Mouse (Mus musculus) olfactory bulb, adult 2 months (tissue): ENCODE results near the gene Rab4b. TPM values are rescaled to one million over a fixed set of nuclear protein-coding genes. Genes with fewer than 3 reads are reported as not detected.

ENCODE experiments used
- H3K27ac ChIP-seq: fragments of 200-500 bp; 2 replicates; pipeline ENCODE4 v1.5.1; 2012; ENCODE audit warnings: low read depth, low read length; ENCODE audit not compliant: insufficient read depth
- H3K4me1 ChIP-seq: fragments of 200-500 bp; 2 replicates; pipeline ENCODE4 v1.6.1; 2012; ENCODE audit warnings: low read length; ENCODE audit not compliant: control insufficient read depth, insufficient read depth
- H3K4me3 ChIP-seq: fragments of 200-500 bp; 2 replicates; pipeline ENCODE4 v1.5.1; 2012; ENCODE audit warnings: mild to moderate bottlenecking, low read depth, low read length, moderate library complexity; ENCODE audit not compliant: insufficient read depth
- CTCF ChIP-seq: fragments of 200-500 bp; IDR thresholded peaks from 2 replicates; pipeline ENCODE4 v1.5.1; 2012; ENCODE audit warnings: low read depth, mild to moderate bottlenecking, low read length, moderate library complexity; ENCODE audit not compliant: insufficient read depth
- POLR2A ChIP-seq: fragments of 200-500 bp; IDR thresholded peaks from 2 replicates; pipeline ENCODE4 v1.6.1; 2012; ENCODE audit warnings: mild to moderate bottlenecking, low read depth, low read length, moderate library complexity; ENCODE audit not compliant: insufficient read depth
- WGBS: fragments of 180-500 bp; shearing (Covaris S2); methylation state at CpG from one replicate; pipeline ENCODE4 v1.1.7; 2018; 5-methylcytosine and 5-hydroxymethylcytosine counted together
- polyA plus RNA-seq: library from polyadenylated mRNA; stranded (reverse); fragments of >200 nt; gene quantifications from 2 replicates; pipeline ENCODE4 v1.2.4, GENCODE M21; 2012; ENCODE audit warnings: low replicate concordance; ENCODE audit not compliant: missing spikeins, insufficient read depth, insufficient read length

Gene Rab4b
- polyA plus RNA-seq, 1 experiment, result not detected

GRCm38 (mm10) chr7:27177942-27178323 lies 763 bp downstream of the Rab4b start:
- H3K4me1 ChIP-seq, result no peaks in the 10 kb centered on the region
- 11% methylated on average over 4 of the region's 4 CpGs for WGBS
- TF ChIP-seq POLR2A (no peak), CTCF (no peak)

GRCm38 (mm10) chr7:27174896-27175295 lies 3.8 kb downstream of the Rab4b start:
- Histone ChIP-seq H3K4me3 (no peak overlapping the region), H3K27ac (no peak overlapping the region), H3K4me1 (no peaks in the 10 kb centered on the region)
- 91% methylated on average over 7 of the region's 7 CpGs for WGBS
- TF ChIP-seq CTCF (no peak), POLR2A (no peak)

More at GRCm38 (mm10) chr7:27177942-27178323, 763 bp downstream of the Rab4b start:
- peak overlapping the region; percentile 69 for H3K4me3 ChIP-seq
- peak overlapping the region; percentile 71 for H3K27ac ChIP-seq

GRCm38 (mm10) chr7:27174496-27174895 lies 4.2 kb downstream of the Rab4b start:
- no peaks in the 10 kb centered on the region for H3K4me1 ChIP-seq
- H3K4me3 ChIP-seq, result no peak overlapping the region
- TF ChIP-seq POLR2A (no peak), CTCF (no peak)
- WGBS, result 90% methylated on average over 15 of the region's 15 CpGs
- H3K27ac ChIP-seq, result no peak overlapping the region

DNA sequence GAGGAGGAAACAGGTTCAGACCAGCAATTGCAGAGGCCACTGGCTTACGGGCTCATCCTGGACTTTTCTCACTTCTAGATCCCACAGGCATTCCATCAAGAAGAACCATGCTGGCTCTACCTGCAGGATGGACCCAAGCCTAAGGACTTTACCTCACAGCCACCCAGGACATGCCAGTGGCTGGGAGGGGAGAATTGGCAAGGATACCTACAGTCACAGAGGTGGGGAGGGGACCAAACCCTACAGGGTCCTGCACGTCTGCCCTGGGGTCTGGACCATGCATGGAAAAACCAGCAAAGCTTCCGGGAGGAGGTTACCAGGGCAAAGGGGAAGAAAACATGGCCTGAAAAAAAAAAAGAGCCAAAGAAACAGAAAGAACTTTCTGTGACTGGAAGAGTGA lies 7.7 kb downstream of the Rab4b start:
- TF ChIP-seq POLR2A, result no peak
- no peak for TF ChIP-seq CTCF
- Histone ChIP-seq H3K4me1 (peaks cover 6% of the 10 kb centered on the region; the same call in 1 of the 2 replicates), H3K27ac (no peak overlapping the region), H3K4me3 (no peak overlapping the region)
- 94% methylated on average over 3 of the region's 3 CpGs for WGBS

- H3K27ac ChIP-seq, result no peak overlapping the region
- H3K4me1 ChIP-seq, result peaks cover 27% of the 10 kb centered on the region
- no peak overlapping the region for H3K4me3 ChIP-seq
- 95% methylated on average over 5 of the region's 5 CpGs for WGBS
- no peak for TF ChIP-seq POLR2A
- no peak for TF ChIP-seq CTCF
Observed at GRCm38 (mm10) chr7:27168371-27168770, 10.3 kb downstream of the Rab4b start.

GRCm38 (mm10) chr7:27167475-27168094 lies 11.1 kb downstream of the Rab4b start:
- peaks cover 34% of the 10 kb centered on the region for H3K4me1 ChIP-seq
- H3K27ac ChIP-seq, result peak overlapping the region; percentile 88
- peak overlapping the region; percentile 96; the same call in 1 of the 2 replicates for H3K4me3 ChIP-seq
- WGBS, result 58% methylated on average over 11 of the region's 11 CpGs
- TF ChIP-seq CTCF (no peak), POLR2A (no peak)

- WGBS, result under 1% methylated on average over 61 of the region's 61 CpGs
- peak within 1 kb of the TSS; percentile 96 for H3K4me3 ChIP-seq
- TF ChIP-seq POLR2A (peak; percentile 67; the same call in 1 of the 2 replicates), CTCF (no peak)
Observed at GRCm38 (mm10) chr7:27166614-27167474, 11.9 kb downstream of the Rab4b start, which contains the start of gene Egln2. Gene Egln2, minus strand, starts transcription at chr7:27166802.

DNA sequence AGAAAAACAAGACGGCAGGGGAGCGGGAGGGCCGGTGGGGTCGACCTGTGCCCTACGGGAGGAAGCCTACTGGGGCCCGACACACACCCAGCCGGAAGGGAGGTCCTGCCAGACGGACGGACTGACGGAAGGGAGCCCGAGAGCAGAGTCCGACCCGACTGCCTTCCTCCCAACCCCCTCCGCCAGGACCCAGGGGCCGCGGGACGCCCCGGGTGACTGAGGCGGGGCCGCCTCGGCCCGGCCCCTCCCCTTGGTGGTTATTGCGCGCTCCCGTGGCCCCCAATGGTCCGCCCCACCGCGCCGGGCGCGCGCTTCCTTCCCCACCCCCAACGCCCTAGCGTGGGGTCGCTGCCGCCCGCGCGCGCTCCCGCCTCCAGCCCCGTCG lies 12.5 kb downstream of the Rab4b start:
- Histone ChIP-seq H3K4me3 (peak overlapping the region; percentile 96), H3K4me1 (peaks cover 44% of the 10 kb centered on the region), H3K27ac (peak overlapping the region; percentile 95)
- TF ChIP-seq CTCF (no peak), POLR2A (no peak)
- WGBS, result 1% methylated on average over 43 of the region's 43 CpGs

More at GRCm38 (mm10) chr7:27166614-27167474, 11.9 kb downstream of the Rab4b start, which contains the start of gene Egln2:
- H3K4me1 ChIP-seq, result peaks cover 40% of the 10 kb centered on the region
- H3K27ac ChIP-seq, result peak within 1 kb of the TSS; percentile 95

DNA sequence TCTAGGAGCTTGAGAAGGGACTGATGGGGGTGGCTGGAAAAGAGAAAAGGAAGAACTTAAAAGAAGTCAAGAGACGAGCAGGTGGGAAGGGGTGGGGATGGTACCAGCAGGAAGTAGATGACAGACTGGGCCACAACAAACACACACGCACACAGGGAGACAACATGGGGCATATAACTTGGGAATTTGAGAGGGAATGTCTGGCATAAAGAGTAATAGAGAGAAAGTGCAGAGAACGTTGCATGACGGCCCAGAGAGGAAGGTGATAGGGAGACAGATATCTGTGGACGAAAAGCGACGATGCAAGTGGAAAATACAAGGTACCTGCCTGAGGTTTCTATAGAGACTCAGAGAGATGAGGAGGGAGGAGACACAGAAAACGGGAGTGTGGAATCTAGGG lies 13.0 kb downstream of the Rab4b start:
- peak overlapping the region; percentile 95 for H3K27ac ChIP-seq
- peaks cover 44% of the 10 kb centered on the region for H3K4me1 ChIP-seq
- 1% methylated on average over 8 of the region's 8 CpGs for WGBS
- TF ChIP-seq POLR2A (no peak), CTCF (no peak)
- H3K4me3 ChIP-seq, result peak overlapping the region; percentile 96
